Mouse (Mus musculus) forebrain, embryonic 16.5 days (tissue): ENCODE results near the gene Ccdc15. TPM values are rescaled to one million over a fixed set of nuclear protein-coding genes. Genes with fewer than 3 reads are reported as not detected.
"Not testable (repeated sequence)": the region's sequence is repeated elsewhere in the genome, so short reads cannot be mapped to it uniquely, and the experiment has no call there.

ENCODE experiments used
- ATAC-seq: fragments of 200-750 bp; cut with Nextera tagmentation; 2 replicates; pipeline ENCODE4 v1.8.0; 2017; ENCODE audit warnings: mild to moderate bottlenecking, moderate library complexity
- H3K27ac ChIP-seq: fragments of 300-500 bp; sonication (generic); 2 replicates; pipeline ENCODE4 v1.5.1; 2014; ENCODE audit warnings: low read length, control low read depth
- H3K27me3 ChIP-seq: fragments of 300-500 bp; sonication (generic); replicated peaks from 2 replicates; pipeline ENCODE4 v1.6.1; 2014; ENCODE audit warnings: low read length; ENCODE audit not compliant: control insufficient read depth, insufficient read depth
- H3K36me3 ChIP-seq: fragments of 300-500 bp; sonication (generic); 2 replicates; pipeline ENCODE4 v1.6.1; 2014; ENCODE audit not compliant: control insufficient read depth, insufficient read depth
- H3K4me1 ChIP-seq: fragments of 300-500 bp; sonication (generic); replicated peaks from 2 replicates; pipeline ENCODE4 v1.6.1; 2014; ENCODE audit warnings: low read length; ENCODE audit not compliant: control insufficient read depth, insufficient read depth
- H3K4me2 ChIP-seq: fragments of 300-500 bp; sonication (generic); 2 replicates; pipeline ENCODE4 v1.6.1; 2014; ENCODE audit warnings: mild to moderate bottlenecking, low read length, control low read depth
- H3K4me3 ChIP-seq: fragments of 300-500 bp; sonication (generic); replicated peaks from 2 replicates; pipeline ENCODE4 v1.5.1; 2014; ENCODE audit warnings: mild to moderate bottlenecking, low read length, control low read depth
- H3K9ac ChIP-seq: fragments of 300-500 bp; sonication (generic); replicated peaks from 2 replicates; pipeline ENCODE4 v1.6.1; 2014; ENCODE audit warnings: low read depth, low read length, control low read depth
- H3K9me3 ChIP-seq: fragments of 300-500 bp; sonication (generic); 2 replicates; pipeline ENCODE4 v1.6.1; 2016; ENCODE audit warnings: low read length; ENCODE audit not compliant: control insufficient read depth
- WGBS: fragments of 180-500 bp; shearing (Covaris S2); extraction: QIAGEN DNeasy Blood & Tissue Kit; methylation state at CpG from one replicate; pipeline ENCODE4 v1.1.7; 2014; 5-methylcytosine and 5-hydroxymethylcytosine counted together
- polyA plus RNA-seq: library from polyadenylated mRNA; unstranded; fragments of >200 nt; fragmentation: Nextera tagmentation; extraction: Ambion mirVana; gene quantifications from 2 replicates; pipeline ENCODE4 v1.2.1, GENCODE M21; 2015

Ccdc15 gene
- polyA plus RNA-seq, 1 experiment from 2014 or later: 9.9 TPM

DNA sequence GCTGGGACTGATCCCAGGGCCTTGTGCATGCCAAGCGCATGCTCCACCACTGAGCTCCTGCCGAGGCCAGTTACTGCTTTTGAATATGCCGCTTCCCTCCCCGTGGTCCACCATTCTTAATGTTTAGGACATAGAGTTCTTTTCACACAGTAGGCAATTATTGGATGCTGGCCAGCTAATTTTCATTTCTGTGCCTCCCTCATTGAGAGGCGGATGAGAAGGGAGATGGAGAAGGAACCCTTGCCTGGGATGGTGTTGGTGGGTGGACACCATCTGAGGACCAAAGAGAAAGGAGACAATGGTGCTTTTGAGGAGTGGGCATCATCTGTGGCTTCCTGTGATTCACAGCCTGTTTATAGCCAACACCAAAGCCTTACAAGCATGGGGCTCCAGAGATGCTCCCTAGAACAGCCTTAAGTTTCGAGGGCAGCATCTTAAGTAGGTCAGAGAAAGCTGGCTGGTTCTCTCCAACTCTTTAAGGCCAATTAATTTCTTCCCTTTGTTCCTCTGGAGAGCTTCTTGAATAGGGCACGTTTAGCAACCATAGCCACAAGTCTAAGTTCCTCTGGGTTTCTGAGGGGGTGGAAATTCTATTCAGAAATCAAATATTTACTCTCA lies 10.6 kb upstream of the Ccdc15 start:
- Histone ChIP-seq H3K27me3 (no peaks in the 10 kb centered on the region), H3K4me2 (no peak overlapping the region)
- WGBS: 11% methylated on average over 7 of the region's 7 CpGs

DNA sequence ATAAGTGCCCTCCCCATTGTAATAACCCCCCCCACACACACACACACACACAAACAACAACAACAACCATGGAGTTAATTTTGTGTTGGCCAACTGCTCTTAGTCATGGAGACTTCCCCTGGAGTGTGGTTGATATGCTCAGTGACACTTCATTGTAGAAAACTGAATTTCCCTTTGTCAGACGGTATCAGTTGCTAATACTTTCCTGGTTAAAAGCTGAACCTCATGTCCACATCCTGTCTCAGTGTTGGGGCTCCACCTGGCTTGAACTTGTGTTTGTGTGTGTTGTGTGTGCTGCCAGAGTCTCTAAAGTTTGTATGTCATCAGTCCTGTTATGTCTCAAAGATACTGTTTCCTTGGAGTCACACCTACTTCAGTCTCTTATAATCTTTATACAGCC lies 6.3 kb upstream of the Ccdc15 start:
- H3K9ac ChIP-seq: no peak overlapping the region
- ATAC-seq: no peak
- H3K36me3 ChIP-seq: no peaks in the 10 kb centered on the region

More for the DNA sequence above, 10.6 kb upstream of the Ccdc15 start:
- Histone ChIP-seq H3K9ac (no peak overlapping the region), H3K4me1 (peaks cover 15% of the 10 kb centered on the region), H3K4me3 (no peak overlapping the region), H3K27ac (peak overlapping the region; percentile 64), H3K9me3 (no peaks in the 10 kb centered on the region), H3K36me3 (no peaks in the 10 kb centered on the region)
- ATAC-seq: peak; percentile 69

DNA sequence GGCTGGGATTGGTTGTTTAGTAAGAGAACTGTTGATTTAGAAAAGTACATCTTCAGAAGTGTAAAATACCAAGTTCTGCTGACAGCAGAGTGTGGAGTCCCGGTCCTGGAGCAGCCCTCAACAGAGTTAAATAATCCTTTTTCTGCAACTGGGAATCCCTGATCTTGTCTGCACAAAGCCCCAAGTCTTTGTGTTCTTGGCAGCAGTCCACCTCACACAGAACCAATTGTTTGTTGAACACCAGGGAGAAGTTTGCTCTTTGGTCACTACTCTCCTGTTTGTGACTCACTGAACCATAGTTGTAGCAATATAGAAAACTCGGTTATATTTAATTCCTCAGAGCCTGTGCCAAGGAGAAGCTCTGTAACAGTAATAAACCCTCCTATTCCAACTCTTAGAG lies 3.0 kb upstream of the Ccdc15 start:
- ATAC-seq: no peak
- 36% methylated on average over 2 of the region's 2 CpGs for WGBS
- Histone ChIP-seq H3K27ac (no peak overlapping the region), H3K9me3 (no peaks in the 10 kb centered on the region), H3K9ac (no peak overlapping the region), H3K27me3 (no peaks in the 10 kb centered on the region), H3K36me3 (no peaks in the 10 kb centered on the region), H3K4me2 (no peak overlapping the region), H3K4me1 (peaks cover 9% of the 10 kb centered on the region), H3K4me3 (no peak overlapping the region)

More for the DNA sequence above, 6.3 kb upstream of the Ccdc15 start:
- no peaks in the 10 kb centered on the region for H3K9me3 ChIP-seq
- peaks cover 8% of the 10 kb centered on the region for H3K4me1 ChIP-seq
- no peak overlapping the region for H3K4me2 ChIP-seq
- 90% methylated on average over 1 of the region's 1 CpGs for WGBS
- no peak overlapping the region for H3K4me3 ChIP-seq
- no peaks in the 10 kb centered on the region for H3K27me3 ChIP-seq
- no peak overlapping the region for H3K27ac ChIP-seq

DNA sequence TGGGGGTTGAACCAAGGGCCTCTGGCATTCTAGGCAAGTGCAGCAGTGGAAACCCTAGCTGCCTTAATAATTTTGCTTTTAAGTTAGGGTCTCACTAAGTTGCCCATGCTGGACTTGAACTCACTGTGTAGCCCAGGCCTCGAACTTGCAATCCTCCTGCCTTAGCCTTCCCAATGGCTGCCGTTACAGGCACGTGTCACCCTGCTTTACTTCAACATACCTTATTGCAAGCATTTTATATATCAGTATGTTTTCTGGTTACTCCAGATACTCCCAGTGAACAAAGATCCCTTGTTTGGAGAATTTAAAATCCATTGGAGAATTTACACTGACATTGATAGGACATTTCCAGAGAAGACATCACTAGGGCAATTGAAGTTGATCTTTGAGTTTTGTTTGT lies 818 bp upstream of the Ccdc15 start:
- H3K36me3 ChIP-seq: no peaks in the 10 kb centered on the region
- H3K9ac ChIP-seq: peak overlapping the region; percentile 81
- H3K9me3 ChIP-seq: no peaks in the 10 kb centered on the region
- peak overlapping the region; percentile 67 for H3K4me2 ChIP-seq
- peaks cover 9% of the 10 kb centered on the region for H3K4me1 ChIP-seq
- no peaks in the 10 kb centered on the region for H3K27me3 ChIP-seq
- peak overlapping the region; percentile 78 for H3K4me3 ChIP-seq
- no peak for ATAC-seq
- WGBS: 91% methylated on average over 3 of the region's 3 CpGs
- no peak overlapping the region for H3K27ac ChIP-seq

DNA sequence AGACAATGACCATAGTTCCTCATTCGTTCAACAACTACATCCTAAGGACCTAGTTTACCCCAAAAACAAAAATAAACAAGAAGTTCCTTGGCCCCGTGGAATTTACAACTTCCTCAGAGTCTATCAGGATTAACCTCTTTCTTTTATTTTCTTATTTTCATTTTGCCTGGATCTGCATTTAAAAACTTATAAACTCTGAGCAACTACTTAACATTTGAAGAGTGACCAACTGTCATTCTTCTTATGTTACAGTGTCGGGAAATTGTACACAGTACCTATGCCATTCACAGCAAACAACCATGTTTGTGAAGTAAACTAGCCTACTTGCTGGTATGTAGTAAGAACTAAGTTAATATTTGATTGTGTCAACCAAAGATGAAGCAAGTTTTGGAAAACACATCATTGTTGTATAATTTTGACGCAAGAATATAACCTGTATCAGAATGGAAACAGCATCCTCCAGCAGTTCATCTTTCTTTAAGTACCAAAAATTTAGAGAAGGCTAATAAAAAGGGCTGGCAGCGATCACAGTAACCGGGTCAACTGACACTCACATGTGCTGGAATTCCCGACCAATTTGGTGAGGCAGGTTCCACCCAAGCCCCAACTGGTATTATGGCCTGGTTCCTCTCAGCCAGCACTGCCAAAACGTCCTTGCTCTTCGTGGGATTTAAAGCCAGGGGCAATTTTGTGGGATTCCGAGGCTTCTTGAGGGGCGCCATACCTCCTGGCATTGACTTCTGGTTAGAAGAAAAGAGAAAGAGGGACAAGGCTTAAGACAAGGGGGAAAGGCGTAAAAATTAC lies 846 bp downstream of the Ccdc15 start:
- H3K4me2 ChIP-seq: peak overlapping the region; percentile 67
- ATAC-seq: 0 out of 2 replicates have a peak, but pooled peaks have one; percentile 4
- no peaks in the 10 kb centered on the region for H3K9me3 ChIP-seq
- WGBS: 23% methylated on average over 12 of the region's 12 CpGs
- H3K27ac ChIP-seq: peak overlapping the region; percentile 92
- H3K9ac ChIP-seq: peak overlapping the region; percentile 81
- peak overlapping the region; percentile 78 for H3K4me3 ChIP-seq
- H3K27me3 ChIP-seq: no peaks in the 10 kb centered on the region
- H3K4me1 ChIP-seq: peaks cover 9% of the 10 kb centered on the region
- no peaks in the 10 kb centered on the region for H3K36me3 ChIP-seq

DNA sequence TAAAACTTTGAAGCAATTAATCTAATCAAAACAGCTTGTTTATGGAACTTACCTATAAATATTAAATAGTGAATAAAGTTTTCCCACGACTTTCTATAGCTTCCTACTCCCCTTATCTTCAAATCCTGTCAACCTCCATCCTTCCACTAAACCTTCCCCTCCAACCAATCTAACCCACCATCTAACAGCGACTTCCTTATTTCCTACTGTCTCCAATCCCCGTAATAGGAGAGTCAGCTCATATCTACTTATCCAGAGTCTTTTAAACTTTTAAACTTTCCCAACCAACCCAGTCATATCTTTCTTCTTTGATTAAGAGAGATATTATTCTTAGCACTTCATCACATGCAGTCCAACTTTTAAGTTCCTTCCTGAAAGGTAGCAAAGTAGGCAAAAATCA lies 2.8 kb downstream of the Ccdc15 start:
- Histone ChIP-seq H3K36me3 (no peaks in the 10 kb centered on the region), H3K4me2 (no peak overlapping the region), H3K9me3 (no peaks in the 10 kb centered on the region), H3K9ac (no peak overlapping the region), H3K27ac (no peak overlapping the region), H3K4me3 (no peak overlapping the region), H3K27me3 (no peaks in the 10 kb centered on the region), H3K4me1 (peaks cover 9% of the 10 kb centered on the region)
- ATAC-seq: no peak
- WGBS: 83% methylated on average over 3 of the region's 3 CpGs

DNA sequence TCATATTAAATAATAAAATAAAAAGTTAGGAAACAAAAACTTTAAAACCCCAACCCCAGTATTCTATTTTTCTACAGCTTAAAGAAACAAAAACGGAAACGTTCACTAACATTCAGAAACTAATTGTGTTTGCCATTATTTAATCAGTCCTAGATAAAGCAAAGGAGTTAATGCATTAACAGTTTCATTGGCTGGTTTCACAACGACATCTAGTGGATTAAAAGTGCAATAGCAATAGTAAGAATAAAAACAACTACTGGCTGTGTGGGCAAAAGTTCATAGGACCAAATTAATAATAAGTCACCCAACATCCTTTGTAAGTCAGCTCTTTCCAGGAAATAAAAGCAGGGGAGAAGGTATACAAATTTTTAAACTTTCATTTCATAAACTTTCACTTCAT lies 18.8 kb downstream of the Ccdc15 start:
- no peaks in the 10 kb centered on the region for H3K36me3 ChIP-seq
- ATAC-seq: no peak
- WGBS: 30% methylated on average over 3 of the region's 3 CpGs

DNA sequence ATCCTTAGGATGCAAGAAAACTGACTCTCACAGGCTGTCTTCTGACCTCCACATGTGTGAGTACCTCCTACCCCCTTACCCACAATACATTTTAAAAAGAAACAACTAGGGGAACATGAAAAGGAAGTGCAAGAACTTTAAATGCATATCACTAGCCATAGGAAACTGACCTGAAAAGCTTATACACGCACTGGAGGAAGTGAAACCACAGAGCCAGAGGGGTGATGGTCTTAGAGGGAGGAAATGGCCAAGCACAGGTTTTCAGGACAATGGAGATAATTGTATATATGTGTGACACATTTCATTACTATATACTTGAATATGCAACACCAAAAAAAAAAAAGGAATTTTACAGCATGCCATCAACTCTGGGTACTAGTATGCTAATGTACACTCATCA lies 46.5 kb downstream of the Ccdc15 start:
- 88% methylated on average over 1 of the region's 1 CpGs for WGBS
- no peak overlapping the region for H3K4me2 ChIP-seq
- no peak for ATAC-seq
- no peaks in the 10 kb centered on the region for H3K27me3 ChIP-seq
- no peaks in the 10 kb centered on the region for H3K9me3 ChIP-seq
- no peaks in the 10 kb centered on the region for H3K4me1 ChIP-seq
- H3K36me3 ChIP-seq: 0 out of 2 replicates have a peak, but pooled peaks cover 2% of the 10 kb centered on the region
- H3K27ac ChIP-seq: no peak overlapping the region
- no peak overlapping the region for H3K9ac ChIP-seq
- no peak overlapping the region for H3K4me3 ChIP-seq

More for the DNA sequence above, 18.8 kb downstream of the Ccdc15 start:
- H3K27ac ChIP-seq: no peak overlapping the region
- no peak overlapping the region for H3K4me3 ChIP-seq
- H3K9me3 ChIP-seq: no peaks in the 10 kb centered on the region
- no peak overlapping the region for H3K4me2 ChIP-seq
- H3K27me3 ChIP-seq: no peaks in the 10 kb centered on the region
- no peaks in the 10 kb centered on the region for H3K4me1 ChIP-seq
- H3K9ac ChIP-seq: no peak overlapping the region

DNA sequence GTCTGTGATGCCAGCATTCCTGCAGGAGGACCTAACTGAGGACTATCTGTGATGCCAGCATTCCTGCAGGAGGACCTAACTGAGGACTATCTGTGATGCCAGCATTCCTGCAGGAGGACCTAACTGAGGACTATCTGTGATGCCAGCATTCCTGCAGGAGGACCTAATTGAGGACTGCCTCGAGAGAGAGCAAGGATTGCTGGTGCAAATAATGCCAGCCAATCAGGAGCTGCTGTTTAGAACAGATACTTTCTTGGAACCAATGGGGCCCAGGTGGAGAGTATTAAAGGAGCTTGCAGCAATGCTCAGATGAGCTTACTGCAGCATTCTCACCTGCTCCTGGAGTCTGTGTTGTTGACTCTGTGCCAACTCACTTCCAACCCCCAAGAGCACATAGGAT lies 47.7 kb downstream of the Ccdc15 start:
- 68% methylated on average over 1 of the region's 1 CpGs for WGBS
- H3K36me3 ChIP-seq, H3K4me2 ChIP-seq, H3K9ac ChIP-seq, H3K4me1 ChIP-seq, ATAC-seq, H3K9me3 ChIP-seq, H3K4me3 ChIP-seq, H3K27me3 ChIP-seq, H3K27ac ChIP-seq: not testable (repeated sequence)
